Mouse (Mus musculus): ENCODE measurements around the gene Ppard. TPM values are rescaled to one million over a fixed set of nuclear protein-coding genes. Genes with fewer than 3 reads are reported as not detected.

The Ppard gene
- polyA plus RNA-seq, 1 experiment from 2014 or later = 3.5 TPM

- Histone ChIP-seq H3K36me3 (ENCODE audit: control insufficient read depth, insufficient read depth, low read length) (0 out of 2 replicates have a peak, but pooled peaks cover 3% of the 10 kb centered on the region), H3K27ac (ENCODE audit: low read depth, low read length) (peak overlapping the region; percentile 30; the same call in 1 of the 2 replicates), H3K4me3 (ENCODE audit: low read depth, low read length) (no peak overlapping the region), H3K27me3 (ENCODE audit: control insufficient read depth, insufficient read depth, low read length) (no peaks in the 10 kb centered on the region), H3K4me2 (replicated peaks; ENCODE audit: low read depth, low read length) (no peak overlapping the region), H3K4me1 (replicated peaks; ENCODE audit: control insufficient read depth, insufficient read depth, low read length) (peaks cover 5% of the 10 kb centered on the region; the same call in 1 of the 2 replicates), H3K9me3 (ENCODE audit: control insufficient read depth, low read length) (no peaks in the 10 kb centered on the region), H3K9ac (ENCODE audit: low read depth, low read length) (no peak overlapping the region)
- 48% methylated on average over 13 of the region's 13 CpGs for WGBS
- no peak for DNase-seq (ENCODE audit: low spot score)
- no peak for ATAC-seq (ENCODE audit: low FRiP score)
Measured at GRCm38 (mm10) chr17:28332113-28332914, 99.8 kb downstream of the Ppard start.

DNA sequence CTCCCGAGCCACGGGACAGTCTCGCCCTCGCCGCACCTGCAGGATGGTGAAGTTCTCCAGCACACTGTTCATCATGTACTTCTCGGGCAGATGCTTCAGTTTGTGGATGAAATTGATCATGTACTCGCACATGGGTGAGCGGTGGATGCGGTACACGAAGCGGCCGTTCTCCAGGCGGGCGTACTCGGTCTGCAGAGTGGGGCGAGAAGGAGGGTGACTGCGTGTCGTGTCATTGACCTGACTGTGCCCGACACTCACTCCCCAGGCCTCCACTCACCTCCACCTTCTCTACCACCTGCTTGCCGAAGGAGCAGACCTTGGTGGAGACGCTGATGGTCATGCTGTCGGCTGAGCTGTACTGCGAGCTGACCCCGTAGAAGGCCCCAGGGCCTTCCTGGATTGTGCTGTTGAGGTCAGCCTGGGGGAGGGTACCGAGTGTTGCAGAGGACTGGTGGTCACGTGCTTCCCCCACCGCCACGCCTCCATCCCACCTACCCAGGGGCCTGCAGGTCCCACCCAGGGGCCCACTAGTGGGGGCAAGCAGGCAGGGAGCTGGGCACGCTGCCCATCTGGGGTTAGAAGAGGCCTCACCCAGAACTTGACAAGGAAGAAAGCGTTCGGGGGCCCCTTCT is 100.5 kb downstream of the Ppard start:
- no peak for DNase-seq (ENCODE audit: low spot score)
- 0 out of 2 replicates have a peak, but pooled peaks cover 3% of the 10 kb centered on the region for H3K36me3 ChIP-seq (ENCODE audit: control insufficient read depth, insufficient read depth, low read length)
- no peaks in the 10 kb centered on the region for H3K9me3 ChIP-seq (ENCODE audit: control insufficient read depth, low read length)
- no peak for ATAC-seq (ENCODE audit: low FRiP score)
- H3K9ac ChIP-seq (ENCODE audit: low read depth, low read length) = no peak overlapping the region
- H3K27me3 ChIP-seq (ENCODE audit: control insufficient read depth, insufficient read depth, low read length) = no peaks in the 10 kb centered on the region
- H3K4me2 ChIP-seq (replicated peaks; ENCODE audit: low read depth, low read length) = no peak overlapping the region
- H3K4me3 ChIP-seq (ENCODE audit: low read depth, low read length) = no peak overlapping the region
- H3K4me1 ChIP-seq (replicated peaks; ENCODE audit: control insufficient read depth, insufficient read depth, low read length) = peaks cover 3% of the 10 kb centered on the region; the same call in 1 of the 2 replicates
- 63% methylated on average over 31 of the region's 31 CpGs for WGBS
- no peak overlapping the region for H3K27ac ChIP-seq (ENCODE audit: low read depth, low read length)

- WGBS = 78% methylated on average over 10 of the region's 10 CpGs
- Histone ChIP-seq H3K4me2 (replicated peaks; ENCODE audit: low read depth, low read length) (no peak overlapping the region), H3K27me3 (ENCODE audit: control insufficient read depth, insufficient read depth, low read length) (no peaks in the 10 kb centered on the region), H3K4me3 (ENCODE audit: low read depth, low read length) (no peak overlapping the region), H3K4me1 (replicated peaks; ENCODE audit: control insufficient read depth, insufficient read depth, low read length) (peaks cover 3% of the 10 kb centered on the region; the same call in 1 of the 2 replicates), H3K9me3 (ENCODE audit: control insufficient read depth, low read length) (no peaks in the 10 kb centered on the region), H3K9ac (ENCODE audit: low read depth, low read length) (no peak overlapping the region), H3K27ac (ENCODE audit: low read depth, low read length) (no peak overlapping the region), H3K36me3 (ENCODE audit: control insufficient read depth, insufficient read depth, low read length) (0 out of 2 replicates have a peak, but pooled peaks cover 3% of the 10 kb centered on the region)
- no peak for DNase-seq (ENCODE audit: low spot score)
- no peak for ATAC-seq (ENCODE audit: low FRiP score)
Measured at GRCm38 (mm10) chr17:28335267-28335666, 102.8 kb downstream of the Ppard start.

DNA sequence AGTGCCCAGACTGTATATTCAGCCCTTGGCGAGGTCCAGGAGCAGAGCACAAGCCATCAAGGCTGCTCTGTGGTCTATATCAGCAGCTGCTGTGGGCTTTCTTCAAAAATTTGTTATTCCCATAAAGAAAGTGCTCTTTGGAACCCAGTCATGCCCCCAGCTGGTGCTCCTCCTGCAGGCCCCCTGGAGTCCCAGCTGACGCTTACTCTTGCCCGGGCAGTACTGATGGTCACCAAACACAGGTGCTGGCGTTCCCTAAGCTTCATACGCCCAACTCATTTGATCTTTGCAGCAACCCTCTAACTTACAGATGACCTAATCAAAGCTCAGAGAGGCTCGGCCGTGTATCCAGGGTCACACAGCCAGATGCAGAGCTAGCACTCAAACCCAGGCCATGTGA is 105.0 kb downstream of the Ppard start:
- H3K9ac ChIP-seq (ENCODE audit: low read depth, low read length) = no peak overlapping the region
- DNase-seq (ENCODE audit: low spot score) (no peak), ATAC-seq (ENCODE audit: low FRiP score) (no peak)
- peaks cover 3% of the 10 kb centered on the region for H3K4me1 ChIP-seq (replicated peaks; ENCODE audit: control insufficient read depth, insufficient read depth, low read length)
- H3K4me2 ChIP-seq (replicated peaks; ENCODE audit: low read depth, low read length) = no peak overlapping the region
- H3K36me3 ChIP-seq (ENCODE audit: control insufficient read depth, insufficient read depth, low read length) = no peaks in the 10 kb centered on the region
- H3K27me3 ChIP-seq (ENCODE audit: control insufficient read depth, insufficient read depth, low read length) = no peaks in the 10 kb centered on the region
- H3K27ac ChIP-seq (ENCODE audit: low read depth, low read length) = no peak overlapping the region
- H3K9me3 ChIP-seq (ENCODE audit: control insufficient read depth, low read length) = no peaks in the 10 kb centered on the region
- 90% methylated on average over 7 of the region's 7 CpGs for WGBS
- H3K4me3 ChIP-seq (ENCODE audit: low read depth, low read length) = no peak overlapping the region

- H3K4me3 ChIP-seq (ENCODE audit: low read depth, low read length) = no peak overlapping the region
- H3K27me3 ChIP-seq (ENCODE audit: control insufficient read depth, insufficient read depth, low read length) = no peaks in the 10 kb centered on the region
- WGBS = 69% methylated on average over 7 of the region's 7 CpGs
- H3K27ac ChIP-seq (ENCODE audit: low read depth, low read length) = no peak overlapping the region
- H3K9ac ChIP-seq (ENCODE audit: low read depth, low read length) = peak overlapping the region; percentile 42
- H3K9me3 ChIP-seq (ENCODE audit: control insufficient read depth, low read length) = no peaks in the 10 kb centered on the region
- DNase-seq (ENCODE audit: low spot score) = no peak
- ATAC-seq (ENCODE audit: low FRiP score) = no peak
- H3K36me3 ChIP-seq (ENCODE audit: control insufficient read depth, insufficient read depth, low read length) = no peaks in the 10 kb centered on the region
- H3K4me2 ChIP-seq (replicated peaks; ENCODE audit: low read depth, low read length) = no peak overlapping the region
- H3K4me1 ChIP-seq (replicated peaks; ENCODE audit: control insufficient read depth, insufficient read depth, low read length) = peaks cover 2% of the 10 kb centered on the region
Measured at GRCm38 (mm10) chr17:28340578-28340977, 108.1 kb downstream of the Ppard start.

DNA sequence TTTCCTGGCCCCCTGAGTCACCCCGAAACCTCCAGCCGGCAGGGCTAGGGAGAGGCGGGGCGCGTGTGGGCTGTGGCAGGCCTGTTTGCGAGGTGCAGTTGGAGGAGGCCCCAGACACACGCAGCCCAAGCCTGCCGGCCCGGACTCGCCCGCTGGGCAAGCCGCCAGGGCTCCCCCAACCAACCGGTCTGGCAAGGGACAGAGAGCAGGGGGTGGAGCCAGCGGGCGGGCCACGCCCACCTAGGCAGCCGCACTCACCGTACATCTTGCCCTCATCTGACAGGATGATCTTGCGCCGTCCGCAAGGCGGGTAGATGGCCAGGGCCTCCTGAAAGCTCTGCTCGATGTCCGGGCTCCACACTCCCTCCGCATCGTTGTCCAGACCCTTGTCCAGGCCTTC is 108.6 kb downstream of the Ppard start:
- ATAC-seq (ENCODE audit: low FRiP score) = peak; percentile 62
- Histone ChIP-seq H3K4me1 (replicated peaks; ENCODE audit: control insufficient read depth, insufficient read depth, low read length) (peaks cover 5% of the 10 kb centered on the region), H3K27ac (ENCODE audit: low read depth, low read length) (0 out of 2 replicates have a peak overlapping the region, but pooled peaks have one; percentile 42)

DNA sequence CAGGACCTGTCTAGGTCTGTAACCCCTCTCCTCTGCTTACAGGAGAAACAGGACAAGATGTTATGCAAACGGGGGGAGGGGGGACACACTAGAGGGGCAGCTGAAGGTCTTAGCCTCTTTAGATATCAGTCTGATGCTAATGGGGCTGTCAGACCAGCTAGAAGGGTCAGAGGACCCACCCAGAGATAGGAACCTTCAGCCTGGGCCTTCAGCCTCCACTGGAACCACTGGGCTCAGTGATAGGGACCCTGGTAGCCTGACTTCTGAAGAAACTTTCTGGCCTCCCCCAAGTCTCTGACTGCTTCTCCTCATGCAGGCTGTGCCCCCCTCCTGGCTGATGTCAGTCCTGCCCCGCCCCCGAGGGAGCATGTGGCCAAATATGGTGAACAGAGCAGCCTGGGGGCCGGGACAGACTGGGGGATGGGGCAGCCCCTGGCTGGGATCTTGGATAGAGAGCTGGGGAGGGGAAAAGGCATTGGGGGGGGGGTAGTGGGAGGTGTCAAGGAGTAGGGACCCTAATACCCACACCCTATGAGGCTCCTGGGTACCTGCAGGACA is 111.6 kb downstream of the Ppard start:
- DNase-seq (ENCODE audit: low spot score) (no peak), ATAC-seq (ENCODE audit: low FRiP score) (no peak)
- H3K4me3 ChIP-seq (ENCODE audit: low read depth, low read length) = no peak overlapping the region
- H3K27me3 ChIP-seq (ENCODE audit: control insufficient read depth, insufficient read depth, low read length) = no peaks in the 10 kb centered on the region; the same call in none of the 2 replicates
- no peak overlapping the region for H3K9ac ChIP-seq (ENCODE audit: low read depth, low read length)
- peaks cover 5% of the 10 kb centered on the region for H3K4me1 ChIP-seq (replicated peaks; ENCODE audit: control insufficient read depth, insufficient read depth, low read length)
- H3K36me3 ChIP-seq (ENCODE audit: control insufficient read depth, insufficient read depth, low read length) = no peaks in the 10 kb centered on the region
- H3K9me3 ChIP-seq (ENCODE audit: control insufficient read depth, low read length) = no peaks in the 10 kb centered on the region
- H3K27ac ChIP-seq (ENCODE audit: low read depth, low read length) = no peak overlapping the region
- H3K4me2 ChIP-seq (replicated peaks; ENCODE audit: low read depth, low read length) = no peak overlapping the region
- 15% methylated on average over 3 of the region's 4 CpGs for WGBS

More for the DNA sequence above, 108.6 kb downstream of the Ppard start:
- peak overlapping the region; percentile 43 for H3K4me2 ChIP-seq (replicated peaks; ENCODE audit: low read depth, low read length)
- peak overlapping the region; percentile 8; the same call in 1 of the 2 replicates for H3K4me3 ChIP-seq (ENCODE audit: low read depth, low read length)
- DNase-seq (ENCODE audit: low spot score) = peak; percentile 77
- H3K27me3 ChIP-seq (ENCODE audit: control insufficient read depth, insufficient read depth, low read length) = no peaks in the 10 kb centered on the region
- peak overlapping the region; percentile 42 for H3K9ac ChIP-seq (ENCODE audit: low read depth, low read length)
- 9% methylated on average over 22 of the region's 26 CpGs for WGBS
- H3K9me3 ChIP-seq (ENCODE audit: control insufficient read depth, low read length) = no peaks in the 10 kb centered on the region
- no peaks in the 10 kb centered on the region for H3K36me3 ChIP-seq (ENCODE audit: control insufficient read depth, insufficient read depth, low read length)

DNA sequence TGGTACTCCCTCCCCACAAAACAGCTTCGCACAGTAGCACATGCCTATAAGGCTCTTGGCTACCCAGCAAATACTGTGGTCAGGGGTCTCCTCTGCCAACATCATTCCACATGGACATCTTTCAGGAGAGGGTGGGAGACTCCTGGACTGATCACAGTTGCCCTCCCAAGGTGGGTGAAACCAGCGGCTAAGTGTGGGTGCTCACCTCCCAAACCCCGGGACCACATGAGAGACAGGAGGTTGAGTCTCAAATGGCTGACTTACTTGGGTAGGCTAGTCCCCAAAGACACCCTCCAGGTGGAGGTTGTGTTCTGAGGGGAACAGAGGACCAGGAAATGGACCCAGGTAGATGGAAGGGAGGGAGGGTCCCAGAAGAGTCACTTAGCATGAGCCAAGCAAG is 112.2 kb downstream of the Ppard start:
- 50% methylated on average over 3 of the region's 3 CpGs for WGBS
- DNase-seq (ENCODE audit: low spot score) = no peak
- no peak for ATAC-seq (ENCODE audit: low FRiP score)
- no peaks in the 10 kb centered on the region for H3K9me3 ChIP-seq (ENCODE audit: control insufficient read depth, low read length)
- H3K27me3 ChIP-seq (ENCODE audit: control insufficient read depth, insufficient read depth, low read length) = no peaks in the 10 kb centered on the region; the same call in none of the 2 replicates
- no peak overlapping the region for H3K27ac ChIP-seq (ENCODE audit: low read depth, low read length)
- no peak overlapping the region for H3K4me2 ChIP-seq (replicated peaks; ENCODE audit: low read depth, low read length)
- H3K4me3 ChIP-seq (ENCODE audit: low read depth, low read length) = no peak overlapping the region
- no peaks in the 10 kb centered on the region for H3K36me3 ChIP-seq (ENCODE audit: control insufficient read depth, insufficient read depth, low read length)
- H3K9ac ChIP-seq (ENCODE audit: low read depth, low read length) = no peak overlapping the region
- peaks cover 5% of the 10 kb centered on the region for H3K4me1 ChIP-seq (replicated peaks; ENCODE audit: control insufficient read depth, insufficient read depth, low read length)
